Mouse (Mus musculus) right cerebral cortex, postnatal 10 days (tissue): ENCODE measurements around the gene Prmt6.

Source experiments
- DNase-seq, 2 experiments: peaks; one replicate each; pipeline ENCODE4 v3.0.0; 2021; ENCODE audit warnings: low spot score in 2 of 2

The Prmt6 gene

DNA sequence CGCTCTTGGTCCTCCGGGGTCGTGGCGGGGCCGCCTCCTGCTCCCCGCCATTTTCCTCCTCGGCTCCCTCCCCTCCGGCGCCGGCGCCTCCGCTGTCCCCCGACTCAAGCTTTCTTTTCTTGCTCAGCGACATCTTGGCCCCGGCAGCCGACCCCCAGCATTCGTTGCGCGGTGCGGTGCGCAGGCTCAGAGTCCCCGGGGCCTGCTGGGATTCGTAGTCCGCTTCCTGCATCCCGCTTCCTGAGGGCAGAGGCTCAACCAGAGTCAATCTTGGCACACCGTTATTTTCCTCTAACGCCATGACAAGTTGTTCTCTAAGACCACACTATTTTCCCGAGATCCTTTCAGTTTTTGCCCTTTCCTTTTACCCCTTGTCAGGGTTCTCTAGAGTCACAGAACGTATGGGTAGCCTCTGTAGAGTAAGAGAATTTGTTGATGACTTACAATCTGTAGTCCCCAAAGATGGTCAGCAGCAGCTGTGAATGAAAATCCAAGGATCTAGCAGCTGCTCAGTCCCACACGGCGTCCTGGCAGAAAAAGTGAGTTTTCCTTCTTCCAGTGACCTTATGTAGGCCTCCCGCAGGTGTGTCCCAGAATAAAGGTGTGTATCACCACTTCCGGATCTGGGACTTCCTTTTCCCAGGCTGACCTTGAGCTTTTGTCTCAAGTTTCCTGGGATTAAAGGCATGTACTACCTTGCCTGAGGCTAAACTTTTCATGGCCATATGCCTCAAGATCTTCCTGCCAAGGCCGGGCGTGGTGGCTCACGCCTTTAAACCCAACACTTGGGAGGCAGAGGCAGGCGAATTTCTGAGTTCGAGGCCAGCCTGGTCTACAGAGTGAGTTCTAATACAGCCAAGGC is at the start of gene Prmt6:
Gene Prmt6, minus strand, starts transcription at position 160 of the 862 bp plus-strand sequence.
- DNase-seq, result peak; percentile 95

DNA sequence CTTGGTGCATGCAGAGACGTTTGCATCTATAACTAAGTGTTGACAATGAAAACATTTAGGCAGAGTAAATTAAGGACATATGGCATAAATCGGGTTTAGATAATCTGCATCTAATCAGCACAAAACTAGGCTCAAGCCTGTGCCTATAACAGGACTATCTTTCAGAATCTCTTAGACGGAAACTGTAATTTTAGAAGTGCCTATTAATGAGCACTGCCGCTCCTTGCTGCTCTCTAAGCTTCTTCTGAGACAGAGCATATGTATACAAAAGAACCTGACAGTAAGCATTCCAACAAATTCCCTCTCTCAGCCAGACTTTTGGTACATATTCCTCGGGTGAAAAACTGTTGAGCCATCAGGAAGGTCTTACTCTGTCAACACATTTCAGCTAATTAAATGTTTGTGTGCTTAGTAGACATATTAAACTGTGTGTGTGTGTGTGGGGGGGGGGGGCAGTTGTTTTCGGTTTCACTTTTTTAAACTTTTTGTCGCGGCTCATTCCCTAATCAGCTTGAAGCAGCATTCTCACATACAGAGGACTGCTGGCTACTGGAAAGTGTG is 39.8 kb upstream of the Prmt6 start:
- no peak for DNase-seq

DNA sequence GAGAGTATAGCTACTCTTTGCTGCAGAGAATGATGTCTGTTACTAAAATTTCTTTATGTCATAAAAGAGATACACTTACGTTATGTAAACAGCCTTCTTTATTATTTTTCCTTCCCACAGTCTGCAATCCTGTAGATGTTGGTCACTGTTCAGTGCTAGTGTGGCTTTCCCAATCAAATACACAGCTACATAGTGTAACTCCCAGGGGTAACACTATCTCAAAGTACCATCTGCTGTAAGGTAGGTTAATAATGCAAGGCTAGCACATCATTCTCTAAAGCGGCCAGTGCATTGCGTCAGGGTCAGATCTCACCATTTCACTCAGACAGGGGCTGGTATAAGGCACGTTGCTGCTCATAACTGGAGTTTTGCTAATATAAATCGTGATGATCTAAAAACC is 31.9 kb upstream of the Prmt6 start:
- no peak for DNase-seq

- DNase-seq, result no peak
These were observed 17.0 kb upstream of the Prmt6 start for GRCm38 (mm10) chr3:110267790-110268189.

- no peak for DNase-seq
These were observed 2.3 kb upstream of the Prmt6 start for GRCm38 (mm10) chr3:110253105-110253504.

DNA sequence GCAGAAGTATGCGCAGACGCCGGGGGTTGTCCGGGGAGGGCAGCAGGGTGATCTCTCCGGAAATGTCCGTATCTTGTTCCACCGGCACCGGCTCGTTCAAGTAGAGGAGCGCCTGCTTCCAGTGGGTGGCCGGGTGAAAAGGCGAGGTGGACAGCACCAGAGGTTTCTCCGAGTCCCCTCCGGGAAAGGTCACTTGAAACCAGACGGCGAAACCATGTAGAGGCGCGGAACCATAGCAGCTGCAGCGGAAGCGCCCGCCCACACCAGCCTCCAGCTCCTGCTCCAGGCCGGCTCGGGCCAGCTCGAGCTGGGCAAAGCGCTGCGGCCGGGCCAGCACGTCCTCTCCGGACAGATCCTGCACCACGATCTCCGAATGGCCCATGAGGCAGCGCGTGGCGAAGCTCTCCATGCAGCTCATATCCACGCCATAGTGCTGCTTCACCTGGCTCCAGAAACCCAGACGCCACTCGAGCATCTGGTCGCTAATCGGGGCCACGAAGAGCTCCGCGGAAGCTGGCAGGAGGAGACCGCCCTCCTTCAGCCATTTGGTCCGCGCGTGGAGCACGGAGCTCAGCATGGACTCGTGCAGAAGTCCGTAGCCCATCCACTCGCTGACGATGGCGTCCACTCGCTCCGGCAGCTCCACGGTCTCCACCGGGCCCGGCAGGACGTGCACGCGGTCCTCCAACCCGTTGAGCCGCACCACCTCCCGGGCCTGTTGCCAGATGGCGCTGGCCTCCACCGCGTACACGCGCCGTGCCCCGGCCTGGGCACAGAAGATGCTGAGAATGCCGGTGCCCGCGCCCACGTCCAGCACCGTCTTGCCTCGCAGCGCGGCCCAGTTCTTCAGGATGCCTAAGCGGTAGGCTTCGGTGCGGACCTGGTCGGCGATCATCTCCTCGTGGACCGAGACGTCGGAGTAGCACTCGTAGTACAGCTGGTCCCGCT is 633 bp downstream of the Prmt6 start:
- DNase-seq, result peak; percentile 79 to 81

DNA sequence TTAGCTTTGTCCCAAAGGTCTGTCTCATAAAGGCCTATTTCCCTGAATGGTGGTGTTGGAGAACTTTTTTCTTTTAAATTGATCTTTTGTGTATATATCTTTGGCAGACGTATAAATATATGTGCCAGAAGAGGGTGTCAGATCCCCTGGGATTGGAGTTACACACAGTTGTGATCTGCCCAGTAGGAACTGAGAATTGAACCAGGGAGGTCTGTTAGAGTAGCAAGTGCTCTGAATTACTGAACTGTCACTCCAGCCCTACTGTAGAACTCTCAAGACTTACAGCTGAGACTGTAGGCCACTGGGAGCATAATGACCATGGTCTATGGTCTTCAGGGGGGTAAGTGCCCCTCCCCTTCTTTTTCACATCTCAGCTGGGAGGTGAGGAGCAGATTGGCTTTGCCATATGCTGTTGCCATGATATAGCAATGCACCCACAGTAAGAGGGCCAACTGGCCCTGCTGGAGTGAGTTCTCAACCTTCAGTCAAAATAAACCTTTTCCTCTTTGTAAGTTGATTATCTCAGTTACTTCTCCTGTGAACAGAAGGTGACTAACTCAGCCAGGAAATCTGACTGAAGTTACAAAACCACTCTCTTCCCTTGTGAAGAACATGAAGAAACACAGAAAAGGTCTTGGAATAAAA is 13.9 kb downstream of the Prmt6 start:
- no peak for DNase-seq
